Mouse (Mus musculus): ENCODE measurements around the gene Mrpl38. TPM values are rescaled to one million over a fixed set of nuclear protein-coding genes. Genes with fewer than 3 reads are reported as not detected.
"Not testable (repeated sequence)": the region's sequence is repeated elsewhere in the genome, so short reads cannot be mapped to it uniquely, and the experiment has no call there.

Mrpl38 gene
- polyA plus RNA-seq, 1 experiment, result 121 TPM

DNA sequence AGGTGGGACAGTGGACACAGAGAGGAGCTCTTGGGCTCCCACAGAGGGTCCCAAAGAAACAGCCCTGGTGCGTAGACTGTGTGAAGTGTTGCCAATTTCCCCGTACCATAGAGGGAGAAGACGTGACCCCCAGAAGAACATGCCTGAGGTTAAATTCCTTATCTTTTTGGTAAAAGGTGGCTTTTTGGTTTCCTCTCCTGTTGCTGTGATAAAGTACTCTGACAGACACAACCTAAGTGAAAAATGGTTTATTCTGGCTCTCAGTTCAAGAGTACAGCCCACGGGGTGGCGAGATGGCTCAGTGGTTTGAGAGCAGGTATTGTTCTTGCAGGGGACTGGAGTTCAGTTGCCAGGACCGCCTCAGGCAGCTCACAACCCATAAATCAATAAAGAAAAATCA is 39.2 kb downstream of the Mrpl38 start:
- Histone ChIP-seq H3ac (ENCODE audit: control insufficient read depth, insufficient read length, low read depth) (no peak overlapping the region), H3K79me3 (ENCODE audit: low read depth) (no peaks in the 10 kb centered on the region), H3K79me2 (ENCODE audit: control insufficient read depth, insufficient read depth) (no peaks in the 10 kb centered on the region), H3K4me3 (ENCODE audit: insufficient read depth, poor library complexity, severe bottlenecking) (no peak overlapping the region), H3K27me3 (ENCODE audit: control insufficient read depth, insufficient read depth, insufficient read length) (no peaks in the 10 kb centered on the region), H3K36me3 (ENCODE audit: control insufficient read depth, insufficient read depth) (no peaks in the 10 kb centered on the region)
- TF ChIP-seq FOSL1 (IDR thresholded peaks at IDR 0.05; ENCODE audit: insufficient read depth, low read length, poor library complexity, severe bottlenecking), result no peak
- no peak for TF ChIP-seq MYOG (IDR thresholded peaks at IDR 0.05; ENCODE audit: control insufficient read depth, extremely low read depth, insufficient read length)
- TF ChIP-seq CEBPB (IDR thresholded peaks at IDR 0.05; ENCODE audit: low read depth), result no peak
- no peak for TF ChIP-seq USF1 (IDR thresholded peaks at IDR 0.05; ENCODE audit: low read depth)
- no peak for TF ChIP-seq CTCF (IDR thresholded peaks at IDR 0.05; ENCODE audit: control insufficient read depth, insufficient read depth, insufficient read length)
- no peak for TF ChIP-seq MAX (IDR thresholded peaks at IDR 0.05)
- no peak for TF ChIP-seq MYOD1 (IDR thresholded peaks at IDR 0.05; ENCODE audit: control insufficient read depth, insufficient read length, low read depth)

DNA sequence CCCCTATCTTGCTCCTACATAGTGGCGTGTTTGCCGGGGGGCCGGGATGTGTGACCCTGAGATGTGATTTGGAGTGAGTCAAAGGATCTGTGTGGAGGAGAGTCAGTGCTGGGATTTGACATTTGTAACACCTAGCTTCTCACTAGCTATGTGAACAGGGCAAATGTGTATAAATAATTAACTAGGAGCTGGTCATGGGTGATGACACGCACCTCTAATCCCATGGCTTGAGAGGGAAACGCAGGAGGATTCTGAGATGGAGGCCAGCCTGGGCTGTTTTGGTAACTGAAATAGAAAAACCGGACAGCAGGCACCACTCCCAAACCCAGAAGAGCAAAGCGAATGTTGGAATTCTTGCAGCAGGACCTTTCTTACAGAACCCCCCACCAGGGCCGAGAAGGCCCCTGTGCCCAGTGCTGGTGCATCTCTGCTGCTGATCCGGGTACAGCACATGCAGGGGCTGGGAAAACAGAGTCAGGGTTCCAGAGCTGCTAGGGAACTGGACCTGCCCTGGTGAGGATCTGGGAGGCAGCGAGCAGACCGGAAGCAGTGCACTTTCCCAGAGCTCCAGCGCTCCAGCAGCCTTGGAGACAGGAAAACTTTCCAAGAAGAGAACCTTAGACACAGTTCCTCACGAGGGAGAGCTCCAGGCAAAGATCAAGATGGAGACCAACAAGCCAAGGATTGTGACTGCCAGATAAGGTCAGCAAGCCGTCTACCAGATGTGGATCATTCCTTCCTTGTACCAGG is 39.8 kb downstream of the Mrpl38 start:
- Histone ChIP-seq H3ac (ENCODE audit: control insufficient read depth, insufficient read length, low read depth) (no peak overlapping the region), H3K79me3 (ENCODE audit: low read depth) (no peaks in the 10 kb centered on the region), H3K27me3 (ENCODE audit: control insufficient read depth, insufficient read depth, insufficient read length) (no peaks in the 10 kb centered on the region), H3K4me3 (ENCODE audit: insufficient read depth, poor library complexity, severe bottlenecking) (no peak overlapping the region), H3K79me2 (ENCODE audit: control insufficient read depth, insufficient read depth) (no peaks in the 10 kb centered on the region), H3K36me3 (ENCODE audit: control insufficient read depth, insufficient read depth) (no peaks in the 10 kb centered on the region)
- TF ChIP-seq USF1 (IDR thresholded peaks at IDR 0.05; ENCODE audit: low read depth), result no peak

- Histone ChIP-seq H3K79me2 (ENCODE audit: control insufficient read depth, insufficient read depth) (no peaks in the 10 kb centered on the region), H3K27me3 (ENCODE audit: control insufficient read depth, insufficient read depth, insufficient read length) (no peaks in the 10 kb centered on the region), H3ac (ENCODE audit: control insufficient read depth, insufficient read length, low read depth) (no peak overlapping the region), H3K4me3 (ENCODE audit: insufficient read depth, poor library complexity, severe bottlenecking) (no peak overlapping the region), H3K36me3 (ENCODE audit: control insufficient read depth, insufficient read depth) (no peaks in the 10 kb centered on the region), H3K79me3 (ENCODE audit: low read depth) (no peaks in the 10 kb centered on the region)
- TF ChIP-seq FOSL1 (IDR thresholded peaks at IDR 0.05; ENCODE audit: insufficient read depth, low read length, poor library complexity, severe bottlenecking) (no peak), CEBPB (IDR thresholded peaks at IDR 0.05; ENCODE audit: low read depth) (no peak), USF1 (IDR thresholded peaks at IDR 0.05; ENCODE audit: low read depth) (no peak), CTCF (IDR thresholded peaks at IDR 0.05; ENCODE audit: control insufficient read depth, insufficient read depth, insufficient read length) (no peak), MYOD1 (IDR thresholded peaks at IDR 0.05; ENCODE audit: control insufficient read depth, insufficient read length, low read depth) (no peak), MAX (IDR thresholded peaks at IDR 0.05) (no peak), MYOG (IDR thresholded peaks at IDR 0.05; ENCODE audit: control insufficient read depth, extremely low read depth, insufficient read length) (no peak)
Measured at GRCm38 (mm10) chr11:116096213-116097108, 42.2 kb downstream of the Mrpl38 start.

- no peaks in the 10 kb centered on the region for H3K27me3 ChIP-seq (ENCODE audit: control insufficient read depth, insufficient read depth, insufficient read length)
- no peak for TF ChIP-seq FOSL1 (IDR thresholded peaks at IDR 0.05; ENCODE audit: insufficient read depth, low read length, poor library complexity, severe bottlenecking)
- no peak for TF ChIP-seq MAX (IDR thresholded peaks at IDR 0.05)
- TF ChIP-seq USF1 (IDR thresholded peaks at IDR 0.05; ENCODE audit: low read depth), result no peak
- TF ChIP-seq MYOD1 (IDR thresholded peaks at IDR 0.05; ENCODE audit: control insufficient read depth, insufficient read length, low read depth), result no peak
- TF ChIP-seq CTCF (IDR thresholded peaks at IDR 0.05; ENCODE audit: control insufficient read depth, insufficient read depth, insufficient read length), result no peak
- TF ChIP-seq CEBPB (IDR thresholded peaks at IDR 0.05; ENCODE audit: low read depth), result no peak
- TF ChIP-seq MYOG (IDR thresholded peaks at IDR 0.05; ENCODE audit: control insufficient read depth, extremely low read depth, insufficient read length), result no peak
- no peak overlapping the region for H3ac ChIP-seq (ENCODE audit: control insufficient read depth, insufficient read length, low read depth)
- H3K36me3 ChIP-seq (ENCODE audit: control insufficient read depth, insufficient read depth), result no peaks in the 10 kb centered on the region
- H3K79me2 ChIP-seq (ENCODE audit: control insufficient read depth, insufficient read depth), result no peaks in the 10 kb centered on the region
- no peak overlapping the region for H3K4me3 ChIP-seq (ENCODE audit: insufficient read depth, poor library complexity, severe bottlenecking)
- H3K79me3 ChIP-seq (ENCODE audit: low read depth), result no peaks in the 10 kb centered on the region
Measured at GRCm38 (mm10) chr11:116095573-116095972, 43.1 kb downstream of the Mrpl38 start.

- Histone ChIP-seq H3K36me3 (ENCODE audit: control insufficient read depth, insufficient read depth) (no peaks in the 10 kb centered on the region), H3K4me3 (ENCODE audit: insufficient read depth, poor library complexity, severe bottlenecking) (no peak overlapping the region), H3K79me3 (ENCODE audit: low read depth) (no peaks in the 10 kb centered on the region), H3K79me2 (ENCODE audit: control insufficient read depth, insufficient read depth) (no peaks in the 10 kb centered on the region), H3ac (ENCODE audit: control insufficient read depth, insufficient read length, low read depth) (no peak overlapping the region), H3K27me3 (ENCODE audit: control insufficient read depth, insufficient read depth, insufficient read length) (no peaks in the 10 kb centered on the region)
- no peak for TF ChIP-seq MYOD1 (IDR thresholded peaks at IDR 0.05; ENCODE audit: control insufficient read depth, insufficient read length, low read depth)
- no peak for TF ChIP-seq CEBPB (IDR thresholded peaks at IDR 0.05; ENCODE audit: low read depth)
- TF ChIP-seq USF1 (IDR thresholded peaks at IDR 0.05; ENCODE audit: low read depth), result no peak
- TF ChIP-seq FOSL1 (IDR thresholded peaks at IDR 0.05; ENCODE audit: insufficient read depth, low read length, poor library complexity, severe bottlenecking), result no peak
- TF ChIP-seq CTCF (IDR thresholded peaks at IDR 0.05; ENCODE audit: control insufficient read depth, insufficient read depth, insufficient read length), result no peak
Measured at GRCm38 (mm10) chr11:116093771-116094565, 44.7 kb downstream of the Mrpl38 start.

DNA sequence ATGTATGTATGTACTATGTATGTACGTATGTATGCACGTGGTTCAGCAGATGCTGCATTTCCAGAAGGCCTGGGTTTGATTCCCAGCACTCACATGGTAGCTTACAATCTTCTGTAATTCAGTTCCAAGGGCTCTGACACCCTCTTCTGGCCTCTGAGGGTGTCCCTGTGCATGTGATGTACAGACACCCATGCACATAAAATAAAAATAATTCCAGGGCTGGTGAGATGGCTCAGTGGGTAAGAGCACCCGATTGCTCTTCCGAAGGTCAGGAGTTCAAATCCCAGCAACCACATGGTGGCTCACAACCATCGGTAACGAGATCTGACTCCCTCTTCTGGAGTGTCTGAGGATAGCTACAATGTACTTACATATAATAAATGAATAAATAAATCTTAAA is 45.7 kb downstream of the Mrpl38 start:
- H3K27me3 ChIP-seq (ENCODE audit: control insufficient read depth, insufficient read depth, insufficient read length); H3K4me3 ChIP-seq (ENCODE audit: insufficient read depth, poor library complexity, severe bottlenecking); H3K36me3 ChIP-seq (ENCODE audit: control insufficient read depth, insufficient read depth); H3K79me2 ChIP-seq (ENCODE audit: control insufficient read depth, insufficient read depth); H3ac ChIP-seq (ENCODE audit: control insufficient read depth, insufficient read length, low read depth); H3K79me3 ChIP-seq (ENCODE audit: low read depth): not testable (repeated sequence)
